16 mouse cellular contexts compared by ENCODE assay signal in the genomic region with DNA sequence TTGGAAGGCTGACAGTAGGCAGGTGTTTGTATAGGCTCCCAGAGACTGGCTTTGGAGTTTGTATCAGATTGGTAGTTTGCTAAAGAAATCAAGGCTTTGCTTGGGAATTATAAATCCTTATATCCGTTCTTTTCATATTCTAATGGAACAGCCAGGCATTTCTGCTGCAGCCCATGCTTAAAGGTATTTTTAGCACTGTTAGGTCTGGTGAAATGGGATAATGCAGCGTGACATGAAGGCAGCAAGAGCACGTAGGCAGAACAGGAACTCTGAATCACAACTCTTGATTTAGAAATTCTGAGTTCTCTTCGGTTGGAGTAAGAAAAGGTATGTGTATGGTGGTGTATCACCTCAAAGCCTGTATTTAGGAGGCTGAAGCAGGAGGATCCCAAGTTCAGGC. TPM values are rescaled to one million over a fixed set of nuclear protein-coding genes. Genes with fewer than 3 reads are reported as not detected.
A peak's percentile ranks its signal among the peaks of the same experiment; 100 is the strongest.
DNase-seq lines count a peak whose midpoint lies in the region; ATAC-seq lines count a peak whose summit lies in the region.
"Had no signal": no experiment of that assay in that cellular context is flagged by ENCODE, and none has a peak within 500 bp of the region (broad histone marks: within the 10 kb centered on the region; RNA-seq: fewer than 3 reads in every experiment).

No protein-coding gene starts in this region.

- H3K27me3 ChIP-seq in heart, embryonic 11.5 days (ENCODE audit: control insufficient read depth, insufficient read depth, low read length) = no peaks in the 10 kb centered on the region
- no peaks in the 10 kb centered on the region for H3K27me3 ChIP-seq in hindbrain, embryonic 12.5 days
- H3K27me3 ChIP-seq: neural tube, embryonic 13.5 days had no signal

- intact Hi-C loops in left cerebral cortex, postnatal 4 days (cut with DNase I) = no loop called here

- H3K9ac ChIP-seq in heart, embryonic 11.5 days (ENCODE audit: low read depth, low read length) = no peak overlapping the region
- no peak overlapping the region for H3K9ac ChIP-seq in hindbrain, embryonic 12.5 days
- H3K9ac ChIP-seq: liver, embryonic 13.5 days; neural tube, embryonic 13.5 days had no signal

- H3K27ac ChIP-seq in heart, embryonic 11.5 days (ENCODE audit: low read depth, low read length) = peak overlapping the region; percentile 68
- no peak overlapping the region for H3K27ac ChIP-seq in hindbrain, embryonic 12.5 days
- H3K27ac ChIP-seq: liver, embryonic 13.5 days; neural tube, embryonic 13.5 days had no signal

- H3K4me2 ChIP-seq in heart, embryonic 11.5 days = peak overlapping the region; percentile 38
- H3K4me2 ChIP-seq in hindbrain, embryonic 12.5 days (replicated peaks) = no peak overlapping the region
- H3K4me2 ChIP-seq: liver, embryonic 13.5 days; neural tube, embryonic 13.5 days had no signal

- H3K36me3 ChIP-seq in heart, embryonic 11.5 days (ENCODE audit: control insufficient read depth, insufficient read depth, low read length) = no peaks in the 10 kb centered on the region
- no peaks in the 10 kb centered on the region for H3K36me3 ChIP-seq in hindbrain, embryonic 12.5 days
- H3K36me3 ChIP-seq: liver, embryonic 13.5 days; neural tube, embryonic 13.5 days had no signal

- no peak for ATAC-seq in heart, embryonic 11.5 days (replicated peaks; ENCODE audit: insufficient number of reproducible peaks, low FRiP score, low TSS enrichment)
- no peak for ATAC-seq in hindbrain, embryonic 12.5 days (ENCODE audit: low FRiP score)
- ATAC-seq: CD4-positive, CD25-positive, alpha-beta regulatory T cell, adult 4 months had no signal

- WGBS in heart, embryonic 11.5 days (ENCODE audit: insufficient replicate concordance) = 42% methylated on average over 4 of the region's 4 CpGs
- WGBS in hindbrain, embryonic 12.5 days = 82% methylated on average over 4 of the region's 4 CpGs

- no peak overlapping the region for H3K4me3 ChIP-seq in heart, embryonic 11.5 days (ENCODE audit: low read depth, low read length)
- no peak overlapping the region for H3K4me3 ChIP-seq in hindbrain, embryonic 12.5 days
- H3K4me3 ChIP-seq: liver, embryonic 13.5 days; neural tube, embryonic 13.5 days had no signal

- peak; percentile 13 to 39 for DNase-seq in cerebellum, adult 18-20 months
- no peak for DNase-seq in cerebellum, postnatal 14 days
- DNase-seq in heart, adult 9 months (ENCODE audit: low spot score in 2 of 2) = no peak
- DNase-seq in left cerebral cortex, adult 9 months (ENCODE audit: low spot score in 2 of 2) = peak; percentile 52 to 57
- DNase-seq in left cerebral cortex, postnatal 4 days = no peak
- DNase-seq in brain, adult 2 months (ENCODE audit: low read depth, low spot score) = peak; percentile 83
- DNase-seq: kidney, adult 8-10 months; kidney, postnatal 36 days; liver, embryonic 13.5 days; lung, postnatal 14 days; thymus, adult 2 months had no signal

- no peaks in the 10 kb centered on the region for H3K9me3 ChIP-seq in heart, embryonic 11.5 days (replicated peaks; ENCODE audit: control insufficient read depth, low read length)
- H3K9me3 ChIP-seq in hindbrain, embryonic 12.5 days (replicated peaks) = no peaks in the 10 kb centered on the region
- H3K9me3 ChIP-seq: liver, embryonic 13.5 days; neural tube, embryonic 13.5 days had no signal

- H3K4me1 ChIP-seq in heart, embryonic 11.5 days (ENCODE audit: control insufficient read depth, insufficient read depth, low read length) = peaks cover 39% of the 10 kb centered on the region
- H3K4me1 ChIP-seq in hindbrain, embryonic 12.5 days = peaks cover 23% of the 10 kb centered on the region

RNA-seq across cellular contexts. Expression of a gene that starts 27.4 kb away (rescaled TPM):
- 21.5 and 23.7 TPM in 2 replicates for polyA plus RNA-seq in heart, embryonic 11.5 days (2014; fragmentation: Nextera tagmentation; extraction: Ambion mirVana)
- 10 to 100 TPM; 24.4 to 27.9 TPM for total RNA-seq in left cerebral cortex, postnatal 4 days (2021)
- 53.3 and 54.0 TPM in 2 replicates for polyA plus RNA-seq in hindbrain, embryonic 12.5 days (2016; fragmentation: Nextera tagmentation; extraction: Ambion mirVana)
- total RNA-seq: MEL had no signal

RNA-seq across cellular contexts. Expression of a gene that starts 28.2 kb away (rescaled TPM):
- 31.7 and 39.5 TPM in 2 replicates for polyA plus RNA-seq in heart, embryonic 11.5 days (2014; fragmentation: Nextera tagmentation; extraction: Ambion mirVana)
- 100 to 1,000 TPM; 135 to 143 TPM for total RNA-seq in left cerebral cortex, postnatal 4 days (2021)
- polyA plus RNA-seq in hindbrain, embryonic 12.5 days (2016; fragmentation: Nextera tagmentation; extraction: Ambion mirVana) = 60.1 and 65.1 TPM in 2 replicates

Comparison
In these comparisons a context has a peak if more than half of its experiments do, and no peak if none do; other contexts are left out.
1. DNase-seq: peak in cerebellum, adult 18-20 months (2 of 2), left cerebral cortex, adult 9 months (2 of 2) and brain, adult 2 months (single experiment); none in cerebellum, postnatal 14 days (0 of 2), heart, adult 9 months (0 of 2) and left cerebral cortex, postnatal 4 days (single experiment).